8 mouse cellular contexts compared by ENCODE assay signal in genomic region chrX:53057054-53057759, GRCm38 (mm10).
DNase-seq lines count a peak whose midpoint lies in the region; ATAC-seq and TF ChIP-seq lines count a peak whose summit lies in the region.

No protein-coding gene starts in this region.

- TF ChIP-seq POLR2A in ES-Bruce4 (IDR thresholded peaks at IDR 0.05; ENCODE audit: insufficient read depth, low read length) = no peak
- no peak for TF ChIP-seq POLR2A in olfactory bulb, adult 2 months (IDR thresholded peaks at IDR 0.05; ENCODE audit: insufficient read depth, low read depth, low read length)
- no peak for TF ChIP-seq POLR2A in thymus, adult 2 months (IDR thresholded peaks at IDR 0.05; ENCODE audit: control insufficient read depth, extremely low read depth, insufficient read depth, low read length, poor library complexity)

- no peak overlapping the region for H3K27ac ChIP-seq in ES-Bruce4 (ENCODE audit: insufficient read depth, low read length)
- H3K27ac ChIP-seq in forebrain, embryonic 13.5 days = peak overlapping the region; percentile 57
- H3K27ac ChIP-seq in lung, embryonic 15.5 days = peak overlapping the region; percentile 95
- H3K27ac ChIP-seq in olfactory bulb, adult 2 months (ENCODE audit: insufficient read depth, low read depth, low read length) = no peak overlapping the region
- no peak overlapping the region for H3K27ac ChIP-seq in thymus, adult 2 months (ENCODE audit: control insufficient read depth, insufficient read depth, low read length)

- peak; percentile 40 for DNase-seq in c-Kit-positive CD71-negative TER-119-negative erythroid progenitor cells, embryonic 14.5 days (ENCODE audit: low read depth)
- DNase-seq in heart, postnatal 10 days = peak; percentile 95 to 96
- peak; percentile 96 to 98 for DNase-seq in kidney, postnatal 4 days
- DNase-seq in thymus, adult 2 months = peak; percentile 71

- no peaks in the 10 kb centered on the region for H3K36me3 ChIP-seq in ES-Bruce4 (ENCODE audit: control insufficient read depth, insufficient read depth, low read length, poor library complexity, severe bottlenecking)
- H3K36me3 ChIP-seq in forebrain, embryonic 13.5 days (ENCODE audit: poor library complexity, severe bottlenecking) = no peaks in the 10 kb centered on the region
- no peaks in the 10 kb centered on the region for H3K36me3 ChIP-seq in lung, embryonic 15.5 days
- H3K36me3 ChIP-seq in thymus, adult 2 months (ENCODE audit: control insufficient read depth, insufficient read depth, low read length) = no peaks in the 10 kb centered on the region

- peak overlapping the region; percentile 58 for H3K4me3 ChIP-seq in ES-Bruce4 (ENCODE audit: low read depth, low read length)
- H3K4me3 ChIP-seq in forebrain, embryonic 13.5 days = peak overlapping the region; percentile 52
- H3K4me3 ChIP-seq in lung, embryonic 15.5 days = peak overlapping the region; percentile 55
- peak overlapping the region; percentile 43 for H3K4me3 ChIP-seq in olfactory bulb, adult 2 months (ENCODE audit: insufficient read depth, low read depth, low read length)
- peak overlapping the region; percentile 63 for H3K4me3 ChIP-seq in thymus, adult 2 months (ENCODE audit: control insufficient read depth, insufficient read depth, low read length)

- intact Hi-C loops in heart, postnatal 10 days (cut with DNase I) = loop anchor here (5.0 kb wide), 2 partner anchors 95 to 155 kb away; no protein-coding TSS in a partner anchor

- H3K9ac ChIP-seq in ES-Bruce4 (ENCODE audit: low read depth, poor library complexity, severe bottlenecking) = peak overlapping the region; percentile 13; the same call in 1 of the 2 replicates
- peak overlapping the region; percentile 69 for H3K9ac ChIP-seq in forebrain, embryonic 13.5 days
- H3K9ac ChIP-seq in lung, embryonic 15.5 days = peak overlapping the region; percentile 71

- WGBS in forebrain, embryonic 13.5 days = 11% methylated on average over 33 of the region's 42 CpGs
- 16% methylated on average over 36 of the region's 42 CpGs for WGBS in lung, embryonic 15.5 days
- WGBS in olfactory bulb, adult 2 months = 8% methylated on average over 32 of the region's 42 CpGs
- 9% methylated on average over 20 of the region's 42 CpGs for WGBS in thymus, adult 2 months

- no peaks in the 10 kb centered on the region for H3K9me3 ChIP-seq in ES-Bruce4 (replicated peaks; ENCODE audit: control insufficient read depth, insufficient read depth, low read length, poor library complexity, severe bottlenecking)
- no peaks in the 10 kb centered on the region for H3K9me3 ChIP-seq in forebrain, embryonic 13.5 days (replicated peaks)
- H3K9me3 ChIP-seq in lung, embryonic 15.5 days = no peaks in the 10 kb centered on the region

- peak overlapping the region; percentile 61 for H3K4me2 ChIP-seq in forebrain, embryonic 13.5 days
- H3K4me2 ChIP-seq in lung, embryonic 15.5 days = peak overlapping the region; percentile 59

- no peak for TF ChIP-seq CTCF in ES-Bruce4 (IDR thresholded peaks at IDR 0.05; ENCODE audit: low read depth, low read length)
- TF ChIP-seq CTCF in olfactory bulb, adult 2 months (IDR thresholded peaks at IDR 0.05; ENCODE audit: insufficient read depth, low read depth, low read length) = no peak
- no peak for TF ChIP-seq CTCF in thymus, adult 2 months (IDR thresholded peaks at IDR 0.05; ENCODE audit: borderline replicate concordance, control insufficient read depth, extremely low read depth, insufficient read depth, low read length, poor library complexity)

- peaks cover 7% of the 10 kb centered on the region for H3K27me3 ChIP-seq in ES-Bruce4 (ENCODE audit: control insufficient read depth, insufficient read depth, low read length, poor library complexity, severe bottlenecking)
- H3K27me3 ChIP-seq in forebrain, embryonic 13.5 days = no peaks in the 10 kb centered on the region
- H3K27me3 ChIP-seq in lung, embryonic 15.5 days = no peaks in the 10 kb centered on the region
- H3K27me3 ChIP-seq in thymus, adult 2 months (ENCODE audit: control insufficient read depth, insufficient read depth, low read length) = no peaks in the 10 kb centered on the region; the same call in 1 of the 2 replicates

- H3K4me1 ChIP-seq in ES-Bruce4 (ENCODE audit: control insufficient read depth, insufficient read depth, low read length) = no peaks in the 10 kb centered on the region
- H3K4me1 ChIP-seq in forebrain, embryonic 13.5 days = peaks cover 14% of the 10 kb centered on the region
- peaks cover 20% of the 10 kb centered on the region for H3K4me1 ChIP-seq in lung, embryonic 15.5 days
- peaks cover 11% of the 10 kb centered on the region for H3K4me1 ChIP-seq in olfactory bulb, adult 2 months (ENCODE audit: control insufficient read depth, insufficient read depth, low read length)
- H3K4me1 ChIP-seq in thymus, adult 2 months (replicated peaks; ENCODE audit: control insufficient read depth, insufficient read depth, low read length) = peaks cover 10% of the 10 kb centered on the region; the same call in 1 of the 2 replicates

- ATAC-seq in forebrain, embryonic 13.5 days = peak; percentile 91
- peak; percentile 91 for ATAC-seq in lung, embryonic 15.5 days (ENCODE audit: borderline replicate concordance, extremely low read depth, low FRiP score, low TSS enrichment)

- no peak for TF ChIP-seq EP300 in ES-Bruce4 (IDR thresholded peaks at IDR 0.05; ENCODE audit: insufficient read depth, low read depth, low read length)

Comparison
In these comparisons a context has a peak if more than half of its experiments do, and no peak if none do; other contexts are left out.
1. H3K27ac ChIP-seq: peak in forebrain, embryonic 13.5 days (single experiment) and lung, embryonic 15.5 days (single experiment); none in ES-Bruce4 (single experiment), olfactory bulb, adult 2 months (single experiment) and thymus, adult 2 months (single experiment).
2. H3K9ac ChIP-seq: peak in every context shown above with its lines; median percentile 71 in lung, embryonic 15.5 days; 69 in forebrain, embryonic 13.5 days; 13 in ES-Bruce4.
3. DNase-seq: peak in every context shown above with its lines; median percentile 97 in kidney, postnatal 4 days; 96 in heart, postnatal 10 days; 71 in thymus, adult 2 months; 40 in c-Kit-positive CD71-negative TER-119-negative erythroid progenitor cells, embryonic 14.5 days.
4. Peak in every context shown above with its lines, with median percentiles within 50 percentile points of each other: H3K4me3 ChIP-seq.